Mouse (Mus musculus): ENCODE measurements at regions not wholly inside any gene's neighbourhood (a gene's known extent, or its start where the extent isn't known, plus 50 kb on each side); places are given as distances from the start of the nearest gene placed in this dataset.
"Not testable (repeated sequence)": the region's sequence is repeated elsewhere in the genome, so short reads cannot be mapped to it uniquely, and the experiment has no call there.

- no peak overlapping the region for H3K4me2 ChIP-seq (ENCODE audit: low read depth)
- H3K36me3 ChIP-seq (ENCODE audit: control insufficient read depth, insufficient read depth) = no peaks in the 10 kb centered on the region
- no peak overlapping the region for H3ac ChIP-seq (ENCODE audit: control insufficient read depth, insufficient read length)
- H3K79me2 ChIP-seq (ENCODE audit: control insufficient read depth, insufficient read depth) = no peaks in the 10 kb centered on the region
- H3K4me3 ChIP-seq = no peak overlapping the region
- no peaks in the 10 kb centered on the region for H3K27me3 ChIP-seq (ENCODE audit: control insufficient read depth, insufficient read depth, insufficient read length)
- TF ChIP-seq CEBPB (IDR thresholded peaks at IDR 0.05; ENCODE audit: insufficient read depth, poor library complexity, severe bottlenecking) = no peak
- no peak for TF ChIP-seq MYOD1 (IDR thresholded peaks at IDR 0.05; ENCODE audit: control insufficient read depth in 1 of 3, insufficient read length in 2 of 3, low read depth in 2 of 3)
- no peak for TF ChIP-seq MAX (IDR thresholded peaks at IDR 0.05; ENCODE audit: low read depth)
- TF ChIP-seq REST (IDR thresholded peaks at IDR 0.05; ENCODE audit: insufficient read depth, insufficient read length) = no peak
- TF ChIP-seq E2F4 (IDR thresholded peaks at IDR 0.05; ENCODE audit: insufficient read depth) = no peak
- no peak for TF ChIP-seq USF1 (IDR thresholded peaks at IDR 0.05; ENCODE audit: low read depth)
Observed at GRCm38 (mm10) chr9:82300046-82300445, 436.6 kb downstream of the Mei4 start.

DNA sequence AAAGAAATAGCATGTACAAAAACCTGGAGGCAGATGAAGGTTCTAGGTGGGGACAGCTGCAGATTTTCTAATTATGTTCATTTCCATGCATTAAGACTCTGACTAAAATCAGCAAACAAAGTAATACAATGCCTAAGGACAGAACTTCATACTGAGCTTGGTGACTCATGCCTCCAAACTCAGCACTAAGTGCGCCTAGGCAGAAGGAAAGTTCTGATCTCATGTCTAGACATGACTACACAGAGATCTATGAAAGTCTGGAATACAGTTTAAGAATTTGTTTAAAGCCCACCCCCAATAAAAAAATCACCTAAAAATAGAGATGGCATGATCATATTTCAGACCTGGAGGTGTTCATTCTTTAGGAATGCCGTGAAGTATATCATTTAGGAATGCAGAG is 442.8 kb downstream of the Mei4 start:
- H3K27me3 ChIP-seq (ENCODE audit: control insufficient read depth, insufficient read depth, insufficient read length) = no peaks in the 10 kb centered on the region
- H3K4me3 ChIP-seq = no peak overlapping the region
- no peaks in the 10 kb centered on the region for H3K36me3 ChIP-seq (ENCODE audit: control insufficient read depth, insufficient read depth)
- H3K4me2 ChIP-seq (ENCODE audit: low read depth) = peak overlapping the region; percentile 28
- TF ChIP-seq USF1 (IDR thresholded peaks at IDR 0.05; ENCODE audit: low read depth) = no peak
- no peak for TF ChIP-seq TCF3 (IDR thresholded peaks at IDR 0.05; ENCODE audit: insufficient read length, low read depth)
- no peak for TF ChIP-seq MAX (IDR thresholded peaks at IDR 0.05; ENCODE audit: low read depth)
- TF ChIP-seq REST (IDR thresholded peaks at IDR 0.05; ENCODE audit: insufficient read depth, insufficient read length) = no peak
- TF ChIP-seq POLR2AphosphoS2 (IDR thresholded peaks at IDR 0.05; ENCODE audit: insufficient read length, low read depth) = no peak
- no peak for TF ChIP-seq TCF12 (IDR thresholded peaks at IDR 0.05; ENCODE audit: insufficient read depth, poor library complexity, severe bottlenecking)
- TF ChIP-seq SRF (IDR thresholded peaks at IDR 0.05; ENCODE audit: control insufficient read depth, insufficient read length, low read depth) = no peak
- no peak for TF ChIP-seq MYOG (IDR thresholded peaks at IDR 0.05; ENCODE audit: control insufficient read depth in 1 of 3, insufficient read depth in 1 of 3, insufficient read length in 2 of 3, low read depth in 2 of 3)
- no peaks in the 10 kb centered on the region for H3K79me2 ChIP-seq (ENCODE audit: control insufficient read depth, insufficient read depth)
- no peak overlapping the region for H3ac ChIP-seq (ENCODE audit: control insufficient read depth, insufficient read length)

- Histone ChIP-seq H3K4me2 (ENCODE audit: low read depth) (no peak overlapping the region), H3K36me3 (ENCODE audit: control insufficient read depth, insufficient read depth) (no peaks in the 10 kb centered on the region), H3ac (ENCODE audit: control insufficient read depth, insufficient read length) (no peak overlapping the region), H3K4me3 (no peak overlapping the region), H3K27me3 (ENCODE audit: control insufficient read depth, insufficient read depth, insufficient read length) (no peaks in the 10 kb centered on the region), H3K79me2 (ENCODE audit: control insufficient read depth, insufficient read depth) (no peaks in the 10 kb centered on the region)
- no peak for TF ChIP-seq SRF (IDR thresholded peaks at IDR 0.05; ENCODE audit: control insufficient read depth, insufficient read length, low read depth)
- TF ChIP-seq USF1 (IDR thresholded peaks at IDR 0.05; ENCODE audit: low read depth) = no peak
- TF ChIP-seq POLR2AphosphoS2 (IDR thresholded peaks at IDR 0.05; ENCODE audit: insufficient read length, low read depth) = no peak
- no peak for TF ChIP-seq E2F4 (IDR thresholded peaks at IDR 0.05; ENCODE audit: insufficient read depth)
- TF ChIP-seq MYOG (IDR thresholded peaks at IDR 0.05; ENCODE audit: control insufficient read depth in 1 of 3, insufficient read depth in 1 of 3, insufficient read length in 2 of 3, low read depth in 2 of 3) = no peak
- TF ChIP-seq TCF12 (IDR thresholded peaks at IDR 0.05; ENCODE audit: insufficient read depth, poor library complexity, severe bottlenecking) = no peak
- TF ChIP-seq REST (IDR thresholded peaks at IDR 0.05; ENCODE audit: insufficient read depth, insufficient read length) = no peak
- TF ChIP-seq POLR2A (IDR thresholded peaks at IDR 0.05; ENCODE audit: insufficient read length, low read depth) = no peak
Observed at GRCm38 (mm10) chr9:82312466-82312865, 449.0 kb downstream of the Mei4 start.

DNA sequence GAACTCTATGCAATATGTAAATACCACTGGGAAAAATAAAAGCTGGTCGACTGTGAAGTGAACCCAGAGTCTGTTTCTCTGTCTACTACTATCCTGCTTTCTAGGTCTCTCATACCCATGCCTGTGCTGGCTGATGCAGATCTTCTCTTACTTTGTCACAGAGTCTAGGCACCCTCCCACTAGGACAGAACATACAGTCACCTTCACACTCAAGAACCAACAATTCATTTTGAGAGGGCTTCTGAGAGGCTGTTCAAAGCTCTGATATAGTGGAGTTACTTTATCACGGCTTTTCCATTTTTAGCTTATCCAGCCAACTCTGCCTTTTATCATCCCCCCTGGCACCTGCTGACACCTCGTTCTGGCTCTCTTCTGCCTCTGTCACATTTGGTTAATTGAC is 477.0 kb downstream of the Mei4 start:
- no peak overlapping the region for H3K4me2 ChIP-seq (ENCODE audit: low read depth)
- H3K27me3 ChIP-seq (ENCODE audit: control insufficient read depth, insufficient read depth, insufficient read length) = no peaks in the 10 kb centered on the region
- H3ac ChIP-seq (ENCODE audit: control insufficient read depth, insufficient read length) = no peak overlapping the region
- TF ChIP-seq POLR2AphosphoS2 (IDR thresholded peaks at IDR 0.05; ENCODE audit: insufficient read length, low read depth) = no peak
- H3K79me2 ChIP-seq (ENCODE audit: control insufficient read depth, insufficient read depth) = no peaks in the 10 kb centered on the region
- H3K36me3 ChIP-seq (ENCODE audit: control insufficient read depth, insufficient read depth) = no peaks in the 10 kb centered on the region
- no peak overlapping the region for H3K4me3 ChIP-seq

DNA sequence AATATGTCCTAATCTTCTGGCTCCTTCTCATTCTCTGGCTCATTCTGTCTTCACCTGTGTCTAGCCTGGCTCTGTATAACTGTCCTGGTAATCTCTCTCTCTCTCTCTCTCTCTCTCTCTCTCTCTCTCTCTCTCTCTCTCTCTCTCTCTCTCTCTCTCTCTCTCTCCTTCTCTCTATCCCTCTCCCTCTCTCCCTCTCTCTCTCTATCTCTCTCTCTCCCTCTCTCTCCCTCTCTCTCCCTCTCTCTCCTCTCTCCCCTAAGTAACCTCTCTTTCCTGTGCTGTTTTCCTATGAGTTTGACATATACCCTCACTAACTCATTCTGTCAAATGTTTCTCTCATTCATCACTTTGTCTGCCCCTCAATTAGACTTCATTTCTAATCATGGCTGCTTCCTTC is 478.6 kb upstream of the Irak1bp1 start:
- not testable (repeated sequence) for H3ac ChIP-seq (ENCODE audit: control insufficient read depth, insufficient read length); H3K27me3 ChIP-seq (ENCODE audit: control insufficient read depth, insufficient read depth, insufficient read length); H3K4me2 ChIP-seq (ENCODE audit: low read depth); H3K36me3 ChIP-seq (ENCODE audit: control insufficient read depth, insufficient read depth); H3K79me2 ChIP-seq (ENCODE audit: control insufficient read depth, insufficient read depth); H3K4me3 ChIP-seq

- H3K36me3 ChIP-seq (ENCODE audit: control insufficient read depth, insufficient read depth) = no peaks in the 10 kb centered on the region
- no peak overlapping the region for H3ac ChIP-seq (ENCODE audit: control insufficient read depth, insufficient read length)
- H3K27me3 ChIP-seq (ENCODE audit: control insufficient read depth, insufficient read depth, insufficient read length) = no peaks in the 10 kb centered on the region
- TF ChIP-seq MYOG (IDR thresholded peaks at IDR 0.05; ENCODE audit: control insufficient read depth in 1 of 3, insufficient read depth in 1 of 3, insufficient read length in 2 of 3, low read depth in 2 of 3) (no peak), REST (IDR thresholded peaks at IDR 0.05; ENCODE audit: insufficient read depth, insufficient read length) (no peak), POLR2A (IDR thresholded peaks at IDR 0.05; ENCODE audit: insufficient read length, low read depth) (no peak), MAX (IDR thresholded peaks at IDR 0.05; ENCODE audit: low read depth) (no peak), MYOD1 (IDR thresholded peaks at IDR 0.05; ENCODE audit: control insufficient read depth in 1 of 3, insufficient read length in 2 of 3, low read depth in 2 of 3) (no peak), TCF12 (IDR thresholded peaks at IDR 0.05; ENCODE audit: insufficient read depth, poor library complexity, severe bottlenecking) (no peak), TCF3 (IDR thresholded peaks at IDR 0.05; ENCODE audit: insufficient read length, low read depth) (no peak), SRF (IDR thresholded peaks at IDR 0.05; ENCODE audit: control insufficient read depth, insufficient read length, low read depth) (no peak), E2F4 (IDR thresholded peaks at IDR 0.05; ENCODE audit: insufficient read depth) (no peak), POLR2AphosphoS2 (IDR thresholded peaks at IDR 0.05; ENCODE audit: insufficient read length, low read depth) (no peak), CEBPB (IDR thresholded peaks at IDR 0.05; ENCODE audit: insufficient read depth, poor library complexity, severe bottlenecking) (no peak), USF1 (IDR thresholded peaks at IDR 0.05; ENCODE audit: low read depth) (no peak)
- H3K4me3 ChIP-seq = no peak overlapping the region
- no peaks in the 10 kb centered on the region for H3K79me2 ChIP-seq (ENCODE audit: control insufficient read depth, insufficient read depth)
- no peak overlapping the region for H3K4me2 ChIP-seq (ENCODE audit: low read depth)
Observed at GRCm38 (mm10) chr9:82359573-82359972, 469.8 kb upstream of the Irak1bp1 start.

All from myocyte (in vitro differentiated cells).